Mouse (Mus musculus) heart, postnatal 4 days (tissue): ENCODE measurements around the gene Cpa2. TPM values are rescaled to one million over a fixed set of nuclear protein-coding genes. Genes with fewer than 3 reads are reported as not detected.

ENCODE experiments used
- DNase-seq: peaks from one replicate; pipeline ENCODE4 v3.0.0; 2021
- total RNA-seq, 2 experiments: library from RNA; stranded (reverse); gene quantifications; 2 replicates each; pipeline ENCODE4 v1.2.3; 2021

The Cpa2 gene
- total RNA-seq, 2 experiments from 2014 or later = 1.2 to 1.4 TPM

GRCm38 (mm10) chr6:30549231-30549761, 7.9 kb downstream of the Cpa2 start:
- DNase-seq = no peak

- DNase-seq = no peak
Observed at GRCm38 (mm10) chr6:30550496-30551192, 9.3 kb downstream of the Cpa2 start.

GRCm38 (mm10) chr6:30551193-30551515, 9.8 kb downstream of the Cpa2 start:
- DNase-seq = no peak

- DNase-seq = no peak
Observed at GRCm38 (mm10) chr6:30551644-30552580, 10.5 kb downstream of the Cpa2 start.

GRCm38 (mm10) chr6:30552628-30553027, 11.2 kb downstream of the Cpa2 start:
- no peak for DNase-seq

- no peak for DNase-seq
Observed at GRCm38 (mm10) chr6:30553381-30554010, 12.1 kb downstream of the Cpa2 start.

GRCm38 (mm10) chr6:30554092-30554491, 12.7 kb downstream of the Cpa2 start:
- no peak for DNase-seq

- no peak for DNase-seq
Observed at GRCm38 (mm10) chr6:30554621-30555170, 13.3 kb downstream of the Cpa2 start.

GRCm38 (mm10) chr6:30556080-30556479, 14.7 kb downstream of the Cpa2 start:
- peak; percentile 79 for DNase-seq

- DNase-seq = no peak
Observed at GRCm38 (mm10) chr6:30559726-30560125, 18.3 kb downstream of the Cpa2 start.

GRCm38 (mm10) chr6:30562132-30562531, 20.8 kb downstream of the Cpa2 start:
- DNase-seq = no peak

GRCm38 (mm10) chr6:30563575-30563974, 22.2 kb downstream of the Cpa2 start:
- DNase-seq = no peak

GRCm38 (mm10) chr6:30564051-30564450, 22.7 kb downstream of the Cpa2 start:
- no peak for DNase-seq

- DNase-seq = no peak
Observed at GRCm38 (mm10) chr6:30568069-30568468, 26.7 kb downstream of the Cpa2 start, which contains the start of gene Cpa4. Gene Cpa4, plus strand, starts transcription at chr6:30568369.

- no peak for DNase-seq
Observed at GRCm38 (mm10) chr6:30569331-30569730, 27.9 kb downstream of the Cpa2 start.

GRCm38 (mm10) chr6:30570012-30570411, 28.6 kb downstream of the Cpa2 start:
- peak; percentile 50 for DNase-seq

- DNase-seq = peak; percentile 79
Observed at GRCm38 (mm10) chr6:30572456-30573311, 31.3 kb downstream of the Cpa2 start.

- DNase-seq = no peak
Observed at GRCm38 (mm10) chr6:30573380-30573779, 32.0 kb downstream of the Cpa2 start.

- DNase-seq = no peak
Observed at GRCm38 (mm10) chr6:30574945-30575344, 33.6 kb downstream of the Cpa2 start.

- DNase-seq = no peak
Observed at GRCm38 (mm10) chr6:30576477-30577203, 35.3 kb downstream of the Cpa2 start.
